Mouse (Mus musculus): ENCODE results near the gene Kcnt2.

DNA sequence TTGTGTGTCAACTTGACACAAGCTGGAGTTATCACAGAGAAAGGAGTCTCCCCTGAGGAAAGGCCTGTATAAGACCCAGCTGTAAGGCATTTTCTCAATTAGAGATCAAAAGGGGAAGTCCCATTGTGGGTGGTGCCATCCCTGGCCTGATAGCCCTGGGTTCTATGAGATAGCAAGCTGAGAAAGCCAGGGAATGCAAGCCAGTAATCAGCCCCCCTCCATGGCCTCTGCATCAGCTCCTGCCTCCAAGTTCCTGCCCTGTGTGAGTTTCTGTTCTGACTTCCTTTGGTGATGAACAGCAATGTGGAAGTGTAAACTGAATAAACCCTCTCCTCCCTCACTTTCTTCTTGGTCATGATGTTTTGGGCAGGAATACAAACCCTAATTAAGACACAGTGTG, 29.9 kb downstream of the Kcnt2 start:
- no peak for TF ChIP-seq EP300 (IDR thresholded peaks at IDR 0.05; ENCODE audit: low read length)
- TF ChIP-seq CTCF (conservative IDR thresholded peaks at IDR 0.05 in 1 of 2, IDR thresholded peaks at IDR 0.05 in 1 of 2; ENCODE audit: low read depth in 2 of 2, low read length in 2 of 2), result no peak
- no peak for TF ChIP-seq UBTF (IDR thresholded peaks at IDR 0.05; ENCODE audit: low read depth, low read length)
- TF ChIP-seq POLR2A (IDR thresholded peaks at IDR 0.05; ENCODE audit: low read depth, low read length), result no peak

All from CH12.LX (cell line).